Mouse (Mus musculus) gastrocnemius, postnatal 10 days (tissue): ENCODE results near the gene Hist1h4a. TPM values are rescaled to one million over a fixed set of nuclear protein-coding genes. Genes with fewer than 3 reads are reported as not detected.

ENCODE experiments used
- DNase-seq: peaks from one replicate; pipeline ENCODE4 v3.0.0; 2021; ENCODE audit warnings: mixed read lengths
- total RNA-seq, 2 experiments: library from RNA; stranded (reverse); gene quantifications; 2 replicates each; pipeline ENCODE4 v1.2.3; 2021

Gene Hist1h4a
- total RNA-seq, 2 experiments from 2014 or later, result 140 to 160 TPM

DNA sequence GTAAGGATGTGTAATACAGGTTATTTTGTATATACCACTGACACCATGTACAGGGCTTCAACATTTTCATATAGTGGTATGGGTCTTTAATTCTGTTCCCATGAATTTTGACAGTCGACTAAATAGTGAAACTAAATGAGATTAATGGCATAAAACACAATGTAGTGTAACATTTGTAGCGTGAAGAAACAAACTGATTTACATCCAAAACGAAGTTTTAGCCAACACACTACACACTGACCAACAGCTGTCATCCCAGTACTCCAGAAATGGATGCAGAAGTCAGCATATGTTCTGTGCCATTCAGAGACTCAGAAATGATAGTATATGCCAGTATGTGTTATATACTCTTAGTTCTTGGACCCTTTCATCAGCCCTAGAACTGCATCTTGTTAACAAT lies 3.1 kb downstream of the Hist1h4a start:
- no peak for DNase-seq

DNA sequence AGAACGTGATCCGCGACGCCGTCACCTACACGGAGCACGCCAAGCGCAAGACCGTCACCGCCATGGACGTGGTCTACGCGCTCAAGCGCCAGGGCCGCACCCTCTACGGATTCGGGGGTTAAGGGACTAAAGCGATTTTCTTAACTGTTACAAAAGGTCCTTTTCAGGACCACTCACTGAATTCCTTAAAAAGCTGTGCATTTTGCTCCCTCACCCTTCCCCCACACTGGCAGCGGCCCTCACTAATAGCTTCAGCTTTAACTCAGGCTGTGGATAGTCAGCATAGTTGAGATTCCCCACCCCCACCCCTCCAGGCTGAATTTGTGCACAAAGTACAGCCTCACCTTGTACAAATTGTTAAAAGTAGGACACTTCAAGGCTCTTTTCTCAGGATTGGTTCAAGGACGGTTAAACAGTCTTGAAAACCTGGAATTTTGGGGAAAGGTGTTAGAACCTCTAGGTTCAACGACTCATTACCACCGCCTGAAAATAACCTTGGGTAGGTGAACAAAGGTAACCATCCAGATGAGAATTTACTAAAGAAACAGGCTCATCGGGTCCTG lies 3.7 kb downstream of the Hist1h4a start:
- DNase-seq, result no peak

DNA sequence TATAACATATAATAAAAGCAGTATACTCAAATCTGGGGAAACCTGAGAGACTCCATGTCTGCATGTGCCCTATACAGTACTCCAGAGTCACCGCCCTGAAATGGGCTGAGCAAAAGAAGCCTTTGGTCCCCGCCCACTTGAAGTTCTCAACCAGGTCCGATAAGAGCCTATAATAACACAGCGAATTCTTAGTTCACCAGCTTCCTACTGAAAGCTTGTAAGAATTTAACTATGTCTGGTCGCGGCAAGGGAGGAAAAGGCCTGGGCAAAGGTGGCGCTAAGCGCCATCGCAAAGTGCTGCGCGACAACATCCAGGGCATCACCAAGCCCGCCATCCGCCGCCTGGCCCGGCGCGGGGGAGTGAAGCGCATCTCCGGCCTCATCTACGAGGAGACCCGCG lies 4.2 kb downstream of the Hist1h4a start, which contains the start of gene Hist1h4b:
Gene Hist1h4b (plus strand): TSS at position 224 of the 400 bp plus-strand sequence.
- DNase-seq, result peak; percentile 51

DNA sequence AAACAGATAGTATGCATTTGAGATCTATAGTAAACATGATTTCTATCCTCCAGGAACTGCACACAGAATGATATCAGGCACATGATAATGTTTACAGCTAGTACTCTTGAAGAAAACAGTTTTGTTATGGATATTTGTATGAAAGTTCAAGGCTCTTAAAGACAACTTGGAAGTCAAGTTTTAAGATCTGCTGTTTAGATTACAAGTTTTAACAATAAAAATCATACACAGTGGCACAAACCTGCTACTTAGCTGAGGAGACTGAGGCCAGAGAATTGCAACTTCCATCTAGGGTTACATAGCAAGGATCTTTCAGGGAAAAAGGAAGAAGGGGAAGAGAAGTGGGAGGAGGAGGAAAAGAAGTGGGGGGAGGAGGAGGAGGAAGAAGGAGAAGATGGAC lies 6.0 kb downstream of the Hist1h4a start:
- no peak for DNase-seq

DNA sequence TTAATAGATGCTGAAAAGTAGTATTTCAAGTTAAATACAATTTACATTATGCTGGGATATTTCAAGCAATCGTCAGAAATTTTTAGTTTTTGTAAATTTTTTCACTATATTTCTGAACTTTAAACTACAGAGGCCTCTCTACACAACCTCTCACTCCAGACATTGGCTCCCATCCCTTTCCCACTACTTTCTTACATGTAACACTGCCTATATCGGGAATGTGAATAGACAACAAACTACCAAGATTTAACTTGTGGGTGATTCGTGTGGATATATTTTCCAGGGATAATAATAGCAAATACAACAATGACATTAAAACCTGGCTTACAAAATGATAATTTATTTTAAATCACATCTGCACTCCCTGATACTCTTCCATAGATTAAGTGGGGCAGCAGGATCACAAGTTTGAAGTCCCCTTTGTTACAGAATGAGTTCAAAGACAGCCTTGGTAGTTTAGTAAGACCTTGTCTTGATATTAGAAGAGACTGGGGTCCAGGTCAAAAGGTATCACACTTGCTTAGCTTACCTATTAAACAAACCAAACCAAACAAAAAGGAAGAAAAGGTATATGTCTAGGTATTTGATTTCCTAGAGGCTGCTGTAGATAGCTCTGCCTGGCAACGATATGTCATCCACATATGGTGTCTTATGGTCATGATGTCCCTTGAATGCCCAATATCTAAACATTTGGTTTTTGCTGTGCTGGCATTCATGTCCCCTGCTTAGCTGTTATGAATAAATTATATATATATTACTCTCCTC lies 7.5 kb downstream of the Hist1h4a start:
- no peak for DNase-seq

DNA sequence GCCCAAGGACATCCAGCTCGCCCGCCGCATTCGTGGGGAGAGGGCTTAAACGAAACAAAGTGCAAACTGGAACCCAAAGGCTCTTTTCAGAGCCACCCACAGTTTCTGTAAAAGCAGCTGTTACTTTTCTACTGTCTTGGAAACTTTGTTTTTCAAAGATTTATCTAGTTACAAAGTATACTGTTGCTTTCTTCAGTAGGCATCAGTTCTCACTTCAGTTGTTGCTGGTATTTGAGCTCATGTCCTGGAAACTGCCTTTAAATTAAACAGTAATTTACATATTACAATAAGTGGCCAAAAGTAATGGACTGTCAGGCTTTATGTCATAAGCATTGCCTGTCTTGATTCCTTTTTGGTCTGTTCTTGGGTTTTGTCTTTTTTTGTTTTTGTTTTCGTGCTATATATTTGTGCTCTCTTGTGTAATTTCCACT lies 8.3 kb downstream of the Hist1h4a start:
- DNase-seq, result no peak

DNA sequence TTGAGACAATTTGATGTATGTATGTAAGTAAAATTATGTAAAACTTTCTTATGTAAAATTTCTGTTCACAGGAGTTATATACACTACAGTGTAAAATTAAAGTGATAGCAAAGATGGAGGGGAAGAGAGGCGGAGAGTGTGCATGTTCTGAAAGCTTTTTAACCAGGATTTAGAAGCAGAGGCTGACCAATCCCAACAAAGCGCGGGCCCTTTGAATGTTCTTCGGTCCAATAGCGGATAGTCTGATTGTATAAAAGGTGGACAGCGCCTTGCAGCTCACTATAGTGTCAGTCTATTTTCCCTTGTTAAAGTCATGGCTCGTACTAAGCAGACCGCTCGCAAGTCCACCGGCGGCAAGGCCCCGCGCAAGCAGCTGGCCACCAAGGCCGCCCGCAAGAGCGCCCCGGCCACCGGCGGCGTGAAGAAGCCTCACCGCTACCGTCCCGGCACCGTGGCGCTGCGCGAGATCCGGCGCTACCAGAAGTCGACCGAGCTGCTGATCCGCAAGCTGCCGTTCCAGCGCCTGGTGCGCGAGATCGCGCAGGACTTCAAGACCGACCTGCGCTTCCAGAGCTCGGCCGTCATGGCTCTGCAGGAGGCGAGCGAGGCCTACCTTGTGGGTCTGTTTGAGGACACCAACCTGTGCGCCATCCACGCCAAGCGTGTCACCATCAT lies 8.8 kb downstream of the Hist1h4a start, which contains the start of gene Hist1h3b:
Gene Hist1h3b (plus strand): TSS at position 201 of the 675 bp plus-strand sequence.
- peak; percentile 82 for DNase-seq

DNA sequence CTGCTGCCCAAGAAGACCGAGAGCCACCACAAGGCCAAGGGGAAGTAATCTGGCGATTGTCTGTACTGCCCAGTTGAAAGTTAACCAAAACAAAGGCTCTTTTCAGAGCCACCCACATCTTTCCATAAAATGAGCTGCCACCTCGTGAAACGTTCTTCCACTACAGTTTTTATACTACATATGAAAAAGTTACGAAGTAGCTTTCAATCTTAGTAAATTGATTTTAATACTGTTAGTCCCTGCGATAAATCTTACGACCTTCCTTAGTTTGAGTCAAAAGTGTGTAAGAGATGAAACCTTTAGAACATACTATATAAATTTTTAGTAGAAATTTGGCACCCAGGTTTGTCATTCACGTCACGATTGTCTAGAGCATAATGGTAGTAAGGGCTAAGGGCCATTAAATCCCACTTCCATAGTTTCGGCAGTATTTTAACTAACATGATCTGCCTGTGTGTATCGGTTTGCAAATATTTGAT lies 9.5 kb downstream of the Hist1h4a start:
- no peak for DNase-seq

DNA sequence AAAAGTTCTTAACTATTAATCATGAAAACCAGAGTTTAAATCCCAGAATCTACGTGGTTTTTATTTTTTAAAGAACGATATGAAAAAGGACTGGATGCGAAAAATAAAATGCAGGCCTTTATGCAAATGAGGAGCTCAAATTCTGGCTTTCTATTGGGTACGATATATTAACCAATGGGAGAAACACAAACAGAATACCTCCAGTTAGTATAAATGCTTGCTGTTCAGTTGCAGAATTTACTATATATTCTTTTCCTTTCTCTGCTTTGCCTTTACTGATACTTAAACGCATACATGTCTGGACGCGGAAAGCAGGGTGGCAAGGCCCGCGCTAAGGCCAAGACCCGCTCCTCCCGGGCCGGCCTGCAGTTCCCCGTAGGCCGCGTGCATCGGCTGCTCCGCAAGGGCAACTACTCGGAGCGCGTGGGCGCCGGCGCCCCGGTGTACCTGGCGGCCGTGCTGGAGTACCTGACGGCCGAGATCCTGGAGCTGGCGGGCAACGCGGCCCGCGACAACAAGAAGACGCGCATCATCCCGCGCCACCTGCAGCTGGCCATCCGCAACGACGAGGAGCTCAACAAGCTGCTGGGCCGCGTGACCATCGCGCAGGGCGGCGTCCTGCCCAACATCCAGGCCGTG lies 10.1 kb downstream of the Hist1h4a start, which contains the start of gene Hist1h2ab:
Gene Hist1h2ab (plus strand): TSS at position 288 of the 639 bp plus-strand sequence.
- peak; percentile 39 for DNase-seq

DNA sequence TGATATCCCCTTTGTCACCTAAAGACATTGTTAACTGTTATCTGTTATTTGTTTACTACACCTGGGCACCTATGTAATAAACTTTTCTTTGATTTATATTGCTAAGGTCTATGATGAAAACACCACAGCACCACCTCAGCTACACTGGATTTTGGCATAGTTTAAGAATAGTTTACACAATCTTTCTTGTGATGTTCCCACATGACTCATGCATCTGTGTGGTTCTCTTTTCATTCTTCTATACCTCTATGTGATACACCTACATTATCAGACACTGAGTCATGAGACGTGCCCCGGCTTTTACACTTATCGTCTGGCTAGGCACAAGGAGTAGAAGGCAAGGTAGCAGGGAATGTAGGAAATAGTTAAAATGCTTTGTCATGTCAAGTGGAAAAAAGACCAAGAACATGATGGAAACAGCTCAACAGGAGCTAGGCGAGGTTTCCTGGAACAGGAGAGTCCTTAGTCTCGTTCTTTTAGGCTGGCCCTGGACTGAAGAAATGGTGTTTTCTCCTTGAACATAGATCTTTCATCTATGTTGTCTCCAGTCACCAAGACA lies 11.4 kb downstream of the Hist1h4a start:
- no peak for DNase-seq

DNA sequence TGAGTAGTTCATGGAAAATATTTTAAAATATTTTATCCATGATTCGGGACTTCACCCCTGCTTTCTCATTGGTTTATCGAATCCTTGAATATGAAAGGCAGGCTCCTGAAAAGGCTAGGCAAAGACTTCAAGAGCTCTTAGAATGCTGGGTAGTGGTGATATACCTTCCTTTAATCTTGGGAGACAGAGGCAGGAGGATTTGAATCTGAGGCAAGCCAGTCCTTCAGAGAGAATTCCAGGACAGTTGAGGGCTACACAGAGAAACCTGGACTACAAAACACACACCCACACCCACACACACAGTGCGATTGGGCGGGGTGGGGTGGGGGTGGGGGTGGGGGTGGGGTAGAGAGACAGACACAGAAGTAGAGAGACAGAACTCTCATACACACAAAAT lies 13.1 kb downstream of the Hist1h4a start:
- DNase-seq, result no peak

DNA sequence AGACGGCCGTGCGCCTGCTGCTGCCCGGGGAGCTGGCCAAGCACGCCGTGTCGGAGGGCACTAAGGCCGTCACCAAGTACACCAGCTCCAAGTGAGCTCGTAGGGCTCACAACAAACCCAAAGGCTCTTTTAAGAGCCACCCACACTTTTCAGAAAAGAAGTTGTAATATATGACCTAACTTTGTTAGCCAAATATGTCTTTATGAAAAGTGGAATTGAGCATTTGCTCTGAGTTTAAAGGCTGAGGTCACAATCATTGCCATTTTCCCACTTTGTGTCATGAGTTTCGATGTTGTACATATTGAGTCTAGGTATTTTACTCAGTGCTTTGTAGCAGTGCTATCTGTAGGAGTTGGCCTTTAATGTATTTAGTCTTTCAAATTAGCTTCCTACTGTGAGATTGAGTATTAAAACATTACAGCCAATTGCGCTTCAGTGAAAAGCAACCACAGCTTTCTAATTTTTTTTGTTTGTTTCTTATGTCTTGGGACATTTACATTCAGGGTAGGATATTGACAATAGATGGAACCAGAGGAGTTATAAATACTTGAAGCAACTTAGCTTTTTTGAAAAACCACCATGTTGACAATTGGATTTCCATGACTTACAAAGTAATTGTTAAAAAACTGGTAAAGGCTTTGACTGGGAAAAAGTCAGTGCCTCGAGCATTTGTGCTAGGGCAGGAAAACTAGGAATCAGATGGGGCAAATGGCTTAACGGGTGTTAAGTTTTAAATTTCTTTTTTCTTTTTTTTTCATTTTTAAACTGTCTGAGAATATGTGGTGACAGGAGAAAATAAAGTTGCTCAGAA lies 13.7 kb downstream of the Hist1h4a start:
- no peak for DNase-seq

DNA sequence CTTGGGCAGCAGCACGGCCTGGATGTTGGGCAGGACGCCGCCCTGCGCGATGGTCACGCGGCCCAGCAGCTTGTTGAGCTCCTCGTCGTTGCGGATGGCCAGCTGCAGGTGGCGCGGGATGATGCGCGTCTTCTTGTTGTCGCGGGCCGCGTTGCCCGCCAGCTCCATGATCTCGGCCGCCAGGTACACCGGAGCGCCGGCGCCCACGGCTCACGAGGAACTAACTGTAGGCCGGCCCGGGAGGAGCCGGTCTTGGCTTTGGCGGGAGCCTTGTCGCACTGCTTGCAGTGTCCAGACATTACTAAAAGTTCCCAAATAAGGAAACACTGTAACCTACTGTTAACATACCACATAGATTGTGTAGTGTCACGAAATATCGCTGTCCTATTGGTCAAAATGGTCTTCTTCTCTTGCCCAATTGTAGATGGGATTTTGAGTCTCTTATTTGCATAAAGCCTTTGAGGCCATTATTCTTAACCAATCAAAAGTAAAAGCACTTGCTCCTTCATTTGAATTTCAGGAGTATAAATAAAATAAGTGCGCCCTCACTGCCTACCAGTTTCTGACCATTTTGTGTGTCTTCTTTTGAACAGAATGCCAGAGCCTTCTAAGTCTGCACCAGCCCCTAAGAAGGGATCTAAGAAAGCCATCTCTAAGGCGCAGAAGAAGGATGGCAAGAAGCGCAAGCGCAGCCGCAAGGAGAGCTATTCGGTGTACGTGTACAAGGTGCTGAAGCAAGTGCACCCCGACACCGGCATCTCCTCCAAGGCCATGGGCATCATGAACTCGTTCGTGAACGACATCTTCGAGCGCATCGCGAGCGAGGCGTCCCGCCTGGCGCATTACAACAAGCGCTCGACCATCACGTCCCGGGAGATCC lies 14.6 kb downstream of the Hist1h4a start, which contains the start of gene Hist1h2bb:
Gene Hist1h2bb (plus strand): TSS at position 534 of the 880 bp plus-strand sequence.
- DNase-seq, result peak; percentile 61

DNA sequence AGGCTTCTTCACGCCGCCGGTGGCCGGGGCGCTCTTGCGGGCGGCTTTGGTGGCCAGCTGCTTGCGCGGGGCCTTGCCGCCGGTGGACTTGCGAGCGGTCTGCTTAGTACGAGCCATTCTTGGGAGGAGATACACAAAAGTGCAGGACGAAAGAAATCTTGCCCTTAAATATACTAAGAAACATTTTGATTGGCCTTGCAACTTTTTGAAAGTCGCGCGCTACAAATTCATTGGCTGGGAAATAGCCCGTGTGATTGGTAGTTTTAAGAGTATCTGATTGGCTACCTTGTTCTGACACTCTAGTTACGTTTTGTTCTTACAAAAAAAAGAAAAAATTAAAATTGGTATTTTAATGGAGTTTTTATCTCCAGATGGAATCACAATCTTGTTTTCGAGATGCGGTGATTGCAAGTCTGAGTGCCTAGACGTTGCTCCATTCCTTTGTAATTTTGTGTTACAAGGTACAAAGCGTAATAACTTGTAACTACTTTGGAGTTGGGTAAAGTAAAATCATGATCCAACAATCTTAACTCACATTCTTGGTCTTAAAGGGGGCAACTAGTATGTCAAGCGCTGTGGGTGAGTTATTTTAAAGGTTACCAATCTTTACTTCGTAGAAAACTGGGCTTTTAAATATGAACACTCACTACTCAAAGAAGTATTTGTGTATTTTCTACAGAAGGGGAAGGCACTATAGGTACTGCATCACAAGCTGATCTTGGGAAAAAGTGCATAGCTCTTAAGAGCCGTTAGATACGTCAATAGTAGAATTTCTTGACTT lies 15.5 kb downstream of the Hist1h4a start, which contains the start of gene Hist1h3c:
Gene Hist1h3c (minus strand): TSS at position 222 of the 781 bp plus-strand sequence.
- peak; percentile 82 for DNase-seq

DNA sequence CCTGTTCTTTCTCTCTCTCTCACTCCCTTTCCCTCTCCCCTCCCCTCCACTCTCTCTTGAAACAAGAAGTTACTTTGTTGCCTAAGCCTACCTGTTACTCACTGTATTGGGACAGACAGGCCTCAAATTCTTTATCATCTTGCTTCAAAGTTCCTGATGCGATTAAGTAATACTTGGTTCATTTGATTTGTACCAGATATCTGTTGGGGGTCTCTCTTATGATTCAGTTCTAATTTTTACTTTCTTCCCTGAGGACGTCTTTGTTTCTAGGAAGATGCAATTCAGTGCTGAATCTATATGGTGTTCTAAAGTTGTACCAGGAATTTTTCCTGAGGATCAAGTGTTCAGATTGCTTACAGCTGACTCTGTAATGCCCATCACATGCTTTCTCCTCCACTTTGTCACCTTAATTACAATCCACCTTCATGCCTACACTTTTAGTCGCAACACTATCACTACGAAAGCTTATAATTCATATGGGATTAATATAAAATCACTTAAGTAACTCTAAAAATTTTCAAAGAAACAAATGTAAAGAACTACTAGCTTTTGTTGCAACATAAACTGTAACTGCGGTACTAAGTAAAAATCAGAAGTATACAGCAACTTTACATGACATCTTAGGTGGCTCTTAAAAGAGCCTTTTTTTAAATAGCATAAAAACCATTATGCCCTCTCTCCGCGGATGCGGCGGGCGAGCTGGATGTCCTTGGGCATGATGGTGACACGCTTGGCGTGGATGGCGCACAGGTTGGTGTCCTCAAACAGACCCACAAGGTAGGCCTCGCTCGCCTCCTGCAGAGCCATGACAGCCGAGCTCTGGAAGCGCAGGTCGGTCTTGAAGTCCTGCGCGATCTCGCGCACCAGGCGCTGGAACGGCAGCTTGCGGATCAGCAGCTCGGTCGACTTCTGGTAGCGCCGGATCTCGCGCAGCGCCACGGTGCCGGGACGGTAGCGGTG lies 16.3 kb downstream of the Hist1h4a start:
- no peak for DNase-seq

DNA sequence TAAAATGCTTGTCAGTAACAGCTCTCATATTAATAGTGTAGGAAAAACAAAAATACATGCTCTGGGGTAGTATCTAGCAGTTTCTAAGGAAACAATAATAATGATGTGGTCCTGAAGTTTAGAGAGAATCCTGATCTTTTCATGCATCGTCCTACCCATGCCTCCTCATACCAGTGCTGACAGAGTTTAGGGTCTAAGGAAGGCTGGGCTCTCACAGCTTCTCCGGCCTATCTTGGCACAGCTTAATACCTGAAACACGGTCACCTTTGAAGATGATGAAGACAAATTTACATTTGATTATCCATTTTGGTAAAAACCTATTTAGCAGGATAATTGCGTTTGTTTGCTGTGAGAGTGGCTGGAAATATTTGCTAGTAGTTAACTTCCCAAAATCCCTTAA lies 17.1 kb downstream of the Hist1h4a start:
- DNase-seq, result no peak

DNA sequence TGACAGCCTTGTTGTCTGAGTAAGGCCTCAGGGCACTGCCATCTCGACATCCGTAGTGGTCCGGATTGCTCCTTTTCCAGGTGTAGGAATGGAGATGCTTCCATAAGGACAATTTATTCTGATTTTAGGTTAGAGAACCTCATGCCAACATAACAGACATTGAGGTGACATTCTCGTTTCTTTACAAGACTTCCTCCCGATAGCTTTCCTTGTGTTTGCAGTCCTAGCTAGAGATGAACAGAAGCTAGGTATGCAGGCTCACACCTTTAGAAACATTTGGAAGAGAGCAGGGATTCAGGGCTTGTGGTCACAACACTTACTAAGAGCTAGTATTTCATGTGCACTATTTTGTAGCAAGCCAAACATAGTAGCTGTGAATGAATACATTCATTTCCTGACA lies 17.8 kb downstream of the Hist1h4a start:
- no peak for DNase-seq

DNA sequence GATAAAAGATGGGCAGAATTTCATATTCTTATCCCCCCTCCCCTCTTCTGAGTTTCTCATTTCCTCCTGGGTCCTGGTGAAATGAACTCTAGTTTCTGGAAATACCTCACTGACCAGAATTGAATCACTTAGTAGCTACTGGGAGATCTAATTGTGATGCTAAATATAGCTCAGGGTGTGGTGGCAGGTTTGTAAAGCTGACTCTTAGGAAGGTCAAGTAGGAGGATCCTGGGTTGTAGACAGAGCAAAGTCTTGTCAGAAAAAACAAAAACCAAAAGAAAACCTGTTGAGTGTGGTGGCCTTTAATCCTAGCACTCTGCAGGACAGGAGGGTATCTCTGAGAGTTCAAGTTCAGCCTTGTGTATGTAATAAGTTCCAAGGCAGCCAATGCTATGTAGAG lies 19.0 kb downstream of the Hist1h4a start:
- DNase-seq, result no peak
